Mouse (Mus musculus) stomach, postnatal 0 days (tissue): ENCODE data around the gene Nt5c1a.

Source experiments
- CTCF ChIP-seq: IDR thresholded peaks from 2 replicates; pipeline ENCODE4 v1.5.1; 2016; ENCODE audit warnings: antibody characterized with exemption, low read depth, mild to moderate bottlenecking, moderate library complexity
- EP300 ChIP-seq: optimal IDR thresholded peaks from 2 replicates; pipeline ENCODE3; 2016; ENCODE audit warnings: antibody characterized with exemption

DNA sequence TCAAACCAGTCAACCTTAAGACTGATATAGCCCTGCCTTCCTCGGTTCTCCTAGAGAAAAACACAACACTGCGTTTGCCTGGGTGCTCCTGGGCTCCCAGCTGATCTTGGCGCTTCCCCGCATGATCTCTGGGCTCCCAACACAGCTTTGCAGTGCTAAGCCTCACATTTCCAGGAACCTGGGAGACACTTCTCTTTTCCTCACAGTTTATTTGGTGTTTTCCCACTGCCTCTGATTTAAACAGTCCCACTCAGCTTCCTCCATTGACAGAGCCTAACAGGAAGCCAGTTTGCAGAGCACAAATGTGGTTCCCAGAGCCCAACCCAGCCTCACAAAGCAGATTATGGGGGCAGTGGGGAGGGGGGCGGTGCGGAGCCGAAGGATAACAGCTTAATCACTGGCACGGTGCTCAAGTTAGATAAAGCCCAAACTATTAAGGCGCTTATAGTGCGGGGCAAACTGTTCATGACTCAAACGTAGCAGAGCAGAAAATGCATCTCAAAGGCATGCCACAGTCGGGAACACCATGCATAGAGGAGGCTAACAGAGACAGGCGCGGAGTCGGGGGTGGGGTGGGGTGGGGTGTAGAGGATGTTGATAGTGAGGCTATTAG is 38.9 kb upstream of the Nt5c1a start:
- TF ChIP-seq EP300 (no peak), CTCF (no peak)
